8 mouse cellular contexts compared by ENCODE assay signal in genomic region chr17:87532158-87532545, GRCm38 (mm10).
DNase-seq lines count a peak whose midpoint lies in the region; ATAC-seq and TF ChIP-seq lines count a peak whose summit lies in the region.

No protein-coding gene starts in this region.

- no peak for ATAC-seq in forebrain, embryonic 13.5 days
- ATAC-seq in hindbrain, postnatal 0 days: no peak
- no peak for ATAC-seq in lung, postnatal 0 days
- ATAC-seq in erythroid progenitor cell, adult 5-6 weeks (replicated peaks; ENCODE audit: low FRiP score, poor library complexity, severe bottlenecking): no peak

- H3K9me3 ChIP-seq in forebrain, embryonic 13.5 days (replicated peaks): no peaks in the 10 kb centered on the region
- no peaks in the 10 kb centered on the region for H3K9me3 ChIP-seq in hindbrain, postnatal 0 days (ENCODE audit: low read length)
- no peaks in the 10 kb centered on the region for H3K9me3 ChIP-seq in lung, postnatal 0 days (ENCODE audit: low read length)

- H3K27ac ChIP-seq in forebrain, embryonic 13.5 days: no peak overlapping the region
- peak overlapping the region; percentile 36; the same call in 1 of the 2 replicates for H3K27ac ChIP-seq in hindbrain, postnatal 0 days
- peak overlapping the region; percentile 92 for H3K27ac ChIP-seq in lung, postnatal 0 days (ENCODE audit: low read length)

- peak overlapping the region; percentile 64 for H3K4me2 ChIP-seq in forebrain, embryonic 13.5 days
- peak overlapping the region; percentile 66 for H3K4me2 ChIP-seq in hindbrain, postnatal 0 days (ENCODE audit: low read depth, low read length)
- peak overlapping the region; percentile 60 for H3K4me2 ChIP-seq in lung, postnatal 0 days (replicated peaks; ENCODE audit: low read depth, low read length)

- peak; percentile 17 for DNase-seq in adrenal gland, postnatal 14 days
- DNase-seq in adrenal gland, adult 18-20 months (ENCODE audit: low spot score in 2 of 2): no peak
- DNase-seq in hindbrain, postnatal 0 days (ENCODE audit: low spot score): no peak
- peak; percentile 72 for DNase-seq in lung, postnatal 0 days (ENCODE audit: low spot score)
- DNase-seq in thymus, postnatal 14 days: no peak
- DNase-seq in layer of hippocampus, adult 18-20 months (ENCODE audit: low spot score in 2 of 2): no peak

- 10% methylated on average over 9 of the region's 9 CpGs for WGBS in forebrain, embryonic 13.5 days
- WGBS in hindbrain, postnatal 0 days: 14% methylated on average over 9 of the region's 9 CpGs
- WGBS in lung, postnatal 0 days: 4% methylated on average over 9 of the region's 9 CpGs

- TF ChIP-seq CTCF in hindbrain, postnatal 0 days (IDR thresholded peaks at IDR 0.05; ENCODE audit: low read depth): no peak
- no peak for TF ChIP-seq CTCF in lung, postnatal 0 days (IDR thresholded peaks at IDR 0.05)

- 0 out of 2 replicates have a peak overlapping the region, but pooled peaks have one; percentile 45 for H3K4me3 ChIP-seq in forebrain, embryonic 13.5 days
- H3K4me3 ChIP-seq in hindbrain, postnatal 0 days (ENCODE audit: low read length): 0 out of 2 replicates have a peak overlapping the region, but pooled peaks have one; percentile 42
- peak overlapping the region; percentile 36 for H3K4me3 ChIP-seq in lung, postnatal 0 days (ENCODE audit: low read depth, low read length)

- H3K4me1 ChIP-seq in forebrain, embryonic 13.5 days: peaks cover 27% of the 10 kb centered on the region
- 0 out of 2 replicates have a peak, but pooled peaks cover 19% of the 10 kb centered on the region for H3K4me1 ChIP-seq in hindbrain, postnatal 0 days (ENCODE audit: insufficient read depth, low read length)
- peaks cover 19% of the 10 kb centered on the region for H3K4me1 ChIP-seq in lung, postnatal 0 days (ENCODE audit: insufficient read depth, low read depth, low read length)

- no peaks in the 10 kb centered on the region for H3K36me3 ChIP-seq in forebrain, embryonic 13.5 days (ENCODE audit: poor library complexity, severe bottlenecking)
- H3K36me3 ChIP-seq in hindbrain, postnatal 0 days (ENCODE audit: insufficient read depth, low read length): no peaks in the 10 kb centered on the region
- H3K36me3 ChIP-seq in lung, postnatal 0 days (ENCODE audit: insufficient read depth, low read length): no peaks in the 10 kb centered on the region

- TF ChIP-seq EP300 in lung, postnatal 0 days (IDR thresholded peaks at IDR 0.05): no peak

- peaks cover 6% of the 10 kb centered on the region; the same call in 1 of the 2 replicates for H3K27me3 ChIP-seq in forebrain, embryonic 13.5 days
- no peaks in the 10 kb centered on the region for H3K27me3 ChIP-seq in hindbrain, postnatal 0 days (ENCODE audit: insufficient read depth, low read length)
- no peaks in the 10 kb centered on the region for H3K27me3 ChIP-seq in lung, postnatal 0 days (replicated peaks; ENCODE audit: insufficient read depth, low read length)

- peak overlapping the region; percentile 45 for H3K9ac ChIP-seq in forebrain, embryonic 13.5 days
- H3K9ac ChIP-seq in hindbrain, postnatal 0 days (replicated peaks; ENCODE audit: low read length): no peak overlapping the region
- H3K9ac ChIP-seq in lung, postnatal 0 days (replicated peaks; ENCODE audit: low read depth): 0 out of 2 replicates have a peak overlapping the region, but pooled peaks have one; percentile 36

Comparison
In these comparisons a context has a peak if more than half of its experiments do, and no peak if none do; other contexts are left out.
1. DNase-seq: peak in adrenal gland, postnatal 14 days (single experiment) and lung, postnatal 0 days (single experiment); none in adrenal gland, adult 18-20 months (0 of 2), hindbrain, postnatal 0 days (single experiment), thymus, postnatal 14 days (single experiment) and layer of hippocampus, adult 18-20 months (0 of 2).
2. Peak in every context shown above with its lines, with median percentiles within 50 percentile points of each other: H3K4me2 ChIP-seq and H3K4me3 ChIP-seq.